Comparison of ENCODE assay signal across 15 mouse cellular contexts in genomic region chr9:5616725-5617124, GRCm38 (mm10).
"Had no signal": no experiment of that assay in that cellular context is flagged by ENCODE, and none has a peak within 500 bp of the region (broad histone marks: within the 10 kb centered on the region; RNA-seq: fewer than 3 reads in every experiment).

No protein-coding gene starts in this region.

- H3K4me3 ChIP-seq: layer of hippocampus, adult 2 months; liver, embryonic 13.5 days; midbrain, embryonic 12.5 days; midbrain, embryonic 15.5 days; neural tube, embryonic 13.5 days; stomach, embryonic 15.5 days had no signal

- H3K36me3 ChIP-seq: liver, embryonic 13.5 days; midbrain, embryonic 12.5 days; midbrain, embryonic 15.5 days; neural tube, embryonic 13.5 days; stomach, embryonic 15.5 days had no signal

- H3K4me1 ChIP-seq: liver, embryonic 13.5 days; midbrain, embryonic 12.5 days; midbrain, embryonic 15.5 days; neural tube, embryonic 13.5 days; stomach, embryonic 15.5 days had no signal

- H3K9me3 ChIP-seq: liver, embryonic 13.5 days; midbrain, embryonic 12.5 days; midbrain, embryonic 15.5 days; neural tube, embryonic 13.5 days; stomach, embryonic 15.5 days had no signal

- H3K27me3 ChIP-seq: liver, embryonic 13.5 days; midbrain, embryonic 12.5 days; midbrain, embryonic 15.5 days; neural tube, embryonic 13.5 days; stomach, embryonic 15.5 days had no signal

- H3K4me2 ChIP-seq: liver, embryonic 13.5 days; midbrain, embryonic 12.5 days; midbrain, embryonic 15.5 days; neural tube, embryonic 13.5 days; stomach, embryonic 15.5 days had no signal

- H3K27ac ChIP-seq: kidney, postnatal 0 days; layer of hippocampus, adult 2 months; liver, embryonic 13.5 days; macrophage; midbrain, embryonic 12.5 days; midbrain, embryonic 15.5 days; neural tube, embryonic 13.5 days; stomach, embryonic 15.5 days had no signal

- H3K9ac ChIP-seq: liver, embryonic 13.5 days; midbrain, embryonic 12.5 days; midbrain, embryonic 15.5 days; neural tube, embryonic 13.5 days; stomach, embryonic 15.5 days had no signal

- DNase-seq: kidney, adult 2 months; kidney, postnatal 25 days; liver, embryonic 13.5 days; lung, adult 2 months; retina, postnatal 1 day; right cerebral cortex, postnatal 25 days; spleen, adult 18-20 months; thymus, postnatal 25 days had no signal
